8 mouse cellular contexts compared by ENCODE assay signal in the genomic region with DNA sequence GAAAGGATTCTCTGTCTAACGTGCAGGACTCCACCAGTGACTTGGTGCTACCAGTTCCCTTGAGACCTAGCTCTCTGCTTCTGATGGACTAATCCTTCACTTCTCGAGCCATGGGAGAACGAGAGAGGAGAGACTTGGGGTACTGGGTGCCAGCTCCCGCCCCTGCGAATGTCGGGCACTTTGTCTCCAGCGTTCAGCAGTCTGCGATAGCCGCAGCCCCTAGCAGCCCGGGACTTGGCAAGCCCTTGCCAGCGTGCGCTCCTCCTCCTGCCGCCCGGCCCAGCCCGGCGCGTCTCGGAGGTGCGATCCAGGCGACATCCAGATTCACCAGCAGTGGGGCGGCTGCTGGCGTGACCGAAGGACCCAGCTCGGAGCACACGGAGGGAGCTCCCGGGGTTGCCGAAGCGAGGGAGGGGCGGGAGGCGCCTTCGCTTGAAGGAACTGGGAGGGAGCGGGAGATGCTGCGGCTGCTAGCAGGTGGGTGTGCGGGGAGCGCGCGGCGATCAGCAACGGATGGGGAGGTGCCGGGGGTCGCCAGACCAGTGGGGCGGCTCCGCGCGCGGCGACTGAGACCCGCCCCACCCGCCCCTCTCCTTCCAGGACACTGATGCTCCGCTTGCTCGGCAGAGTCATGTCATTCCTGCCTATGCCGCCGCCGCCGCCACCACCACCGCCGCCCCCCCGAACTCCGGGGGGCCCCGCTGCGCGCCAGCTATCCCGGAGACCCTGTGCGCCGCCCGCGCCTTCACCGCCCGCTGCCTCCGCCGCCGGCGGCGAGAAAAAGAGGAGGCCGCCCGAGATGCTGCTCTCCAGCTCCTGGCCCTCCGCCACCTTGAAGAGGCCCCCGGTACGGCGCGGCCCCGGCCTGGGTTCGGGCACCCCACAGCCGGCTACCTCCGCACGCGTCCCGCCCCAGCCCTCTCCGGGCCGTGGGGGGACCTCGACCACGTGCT. TPM values are rescaled to one million over a fixed set of nuclear protein-coding genes. Genes with fewer than 3 reads are reported as not detected.
A peak's percentile ranks its signal among the peaks of the same experiment; 100 is the strongest.
DNase-seq lines count a peak whose midpoint lies in the region; ATAC-seq and TF ChIP-seq lines count a peak whose summit lies in the region.

No protein-coding gene starts in this region.

- peak; percentile 73 for ATAC-seq in kidney, embryonic 16.5 days (ENCODE audit: low FRiP score, low TSS enrichment)
- no peak for ATAC-seq in liver, postnatal 0 days

- TF ChIP-seq POLR2A in kidney, adult 2 months (IDR thresholded peaks at IDR 0.05; ENCODE audit: low read depth, low read length): no peak
- no peak for TF ChIP-seq POLR2A in olfactory bulb, adult 2 months (IDR thresholded peaks at IDR 0.05; ENCODE audit: insufficient read depth, low read depth, low read length)

- no peaks in the 10 kb centered on the region for H3K9me3 ChIP-seq in kidney, embryonic 16.5 days (ENCODE audit: low read length)
- peaks cover 4% of the 10 kb centered on the region; the same call in 1 of the 2 replicates for H3K9me3 ChIP-seq in liver, postnatal 0 days (ENCODE audit: low read length)

- peak; percentile 27 for DNase-seq in kidney, adult 2 months
- DNase-seq in kidney, postnatal 14 days: no peak
- peak; percentile 37 for DNase-seq in cerebellum, adult 9-10 months
- DNase-seq in frontal cortex, postnatal 10 days (ENCODE audit: low spot score in 2 of 2): peak; percentile 48 to 61
- DNase-seq in liver, postnatal 0 days: no peak
- no peak for DNase-seq in adipocyte (ENCODE audit: low spot score)

- no peak for TF ChIP-seq EP300 in liver, postnatal 0 days (IDR thresholded peaks at IDR 0.05; ENCODE audit: low read depth)

- H3K4me3 ChIP-seq in kidney, adult 2 months (ENCODE audit: insufficient read depth, low read depth, low read length): peak overlapping the region; percentile 40
- peak overlapping the region; percentile 57 for H3K4me3 ChIP-seq in kidney, embryonic 16.5 days (ENCODE audit: low read length)
- H3K4me3 ChIP-seq in liver, postnatal 0 days (ENCODE audit: low read depth, low read length): peak overlapping the region; percentile 35
- peak overlapping the region; percentile 61 for H3K4me3 ChIP-seq in olfactory bulb, adult 2 months (ENCODE audit: insufficient read depth, low read depth, low read length)

- no peaks in the 10 kb centered on the region for H3K4me1 ChIP-seq in kidney, adult 2 months (ENCODE audit: control insufficient read depth, insufficient read depth, low read length)
- H3K4me1 ChIP-seq in kidney, embryonic 16.5 days (ENCODE audit: insufficient read depth, low read length): peaks cover 21% of the 10 kb centered on the region
- H3K4me1 ChIP-seq in liver, postnatal 0 days (ENCODE audit: insufficient read depth): peaks cover 6% of the 10 kb centered on the region; the same call in 1 of the 2 replicates
- H3K4me1 ChIP-seq in olfactory bulb, adult 2 months (ENCODE audit: control insufficient read depth, insufficient read depth, low read length): peaks cover 21% of the 10 kb centered on the region

- WGBS in kidney, adult 2 months: 1% methylated on average over 85 of the region's 92 CpGs
- under 1% methylated on average over 71 of the region's 92 CpGs for WGBS in kidney, embryonic 16.5 days
- 3% methylated on average over 66 of the region's 92 CpGs for WGBS in liver, postnatal 0 days (ENCODE audit: insufficient replicate concordance)
- 1% methylated on average over 76 of the region's 92 CpGs for WGBS in olfactory bulb, adult 2 months

- peak overlapping the region; percentile 98 for H3K4me2 ChIP-seq in kidney, embryonic 16.5 days (replicated peaks; ENCODE audit: low read depth, low read length)
- peak overlapping the region; percentile 69 for H3K4me2 ChIP-seq in liver, postnatal 0 days (ENCODE audit: low read depth, low read length)

- H3K9ac ChIP-seq in kidney, embryonic 16.5 days (replicated peaks; ENCODE audit: low read length): peak overlapping the region; percentile 69
- no peak overlapping the region for H3K9ac ChIP-seq in liver, postnatal 0 days (replicated peaks)

- TF ChIP-seq CTCF in kidney, adult 2 months (conservative IDR thresholded peaks at IDR 0.05; ENCODE audit: insufficient read depth, insufficient read length, low read depth, low read length): no peak
- TF ChIP-seq CTCF in liver, postnatal 0 days (IDR thresholded peaks at IDR 0.05; ENCODE audit: low read depth): no peak
- no peak for TF ChIP-seq CTCF in olfactory bulb, adult 2 months (IDR thresholded peaks at IDR 0.05; ENCODE audit: insufficient read depth, low read depth, low read length)

- H3K36me3 ChIP-seq in kidney, adult 2 months (ENCODE audit: control insufficient read depth, insufficient read depth, low read length): no peaks in the 10 kb centered on the region
- H3K36me3 ChIP-seq in kidney, embryonic 16.5 days (ENCODE audit: insufficient read depth, low read length): no peaks in the 10 kb centered on the region
- H3K36me3 ChIP-seq in liver, postnatal 0 days (replicated peaks; ENCODE audit: insufficient read depth, low read length): no peaks in the 10 kb centered on the region

- no peak overlapping the region for H3K27ac ChIP-seq in kidney, adult 2 months (ENCODE audit: insufficient read depth, low read depth, low read length)
- no peak overlapping the region for H3K27ac ChIP-seq in kidney, embryonic 16.5 days (ENCODE audit: low read length)
- H3K27ac ChIP-seq in liver, postnatal 0 days (ENCODE audit: low read depth): no peak overlapping the region
- H3K27ac ChIP-seq in olfactory bulb, adult 2 months (ENCODE audit: insufficient read depth, low read depth, low read length): peak overlapping the region; percentile 22

- H3K27me3 ChIP-seq in kidney, adult 2 months (replicated peaks; ENCODE audit: control insufficient read depth, insufficient read depth, low read length): peaks cover 4% of the 10 kb centered on the region; the same call in 1 of the 2 replicates
- H3K27me3 ChIP-seq in kidney, embryonic 16.5 days (ENCODE audit: insufficient read depth, low read length): peaks cover 42% of the 10 kb centered on the region
- peaks cover 43% of the 10 kb centered on the region for H3K27me3 ChIP-seq in liver, postnatal 0 days (ENCODE audit: insufficient read depth, low read length)

RNA-seq across cellular contexts. Expression of gene Prr18, which starts 3.4 kb away (rescaled TPM):
- 0.05 and 0.14 TPM in 2 replicates for polyA plus RNA-seq in kidney, adult 2 months (2012; rRNA removed)
- 0.19 and 0.33 TPM in 2 replicates for polyA plus RNA-seq in kidney, embryonic 16.5 days (2015; fragmentation: Nextera tagmentation; extraction: Ambion mirVana)
- polyA plus RNA-seq in liver, postnatal 0 days (2015; fragmentation: Nextera tagmentation; extraction: Ambion mirVana): 0.05 TPM in 1 of 2 replicates, not detected in the other
- not detected in 2 replicates for polyA plus RNA-seq in olfactory bulb, adult 2 months (2012; ENCODE audit: insufficient read depth, insufficient read length, low replicate concordance, missing spikeins)

RNA-seq across cellular contexts. Expression of gene T2, which starts 15.1 kb away (rescaled TPM):
- 0.06 TPM in 1 of 2 replicates, not detected in the other for polyA plus RNA-seq in kidney, adult 2 months (2012; rRNA removed)
- polyA plus RNA-seq in kidney, embryonic 16.5 days (2015; fragmentation: Nextera tagmentation; extraction: Ambion mirVana): 0.62 and 0.63 TPM in 2 replicates
- not detected in 2 replicates for polyA plus RNA-seq in liver, postnatal 0 days (2015; fragmentation: Nextera tagmentation; extraction: Ambion mirVana)
- not detected in 2 replicates for polyA plus RNA-seq in olfactory bulb, adult 2 months (2012; ENCODE audit: insufficient read depth, insufficient read length, low replicate concordance, missing spikeins)

RNA-seq across cellular contexts. Expression of gene Sft2d1, which starts 29.8 kb away (rescaled TPM):
- 70.2 and 76.1 TPM in 2 replicates for polyA plus RNA-seq in kidney, adult 2 months (2012; rRNA removed)
- 76.4 and 93.9 TPM in 2 replicates for polyA plus RNA-seq in kidney, embryonic 16.5 days (2015; fragmentation: Nextera tagmentation; extraction: Ambion mirVana)
- polyA plus RNA-seq in liver, postnatal 0 days (2015; fragmentation: Nextera tagmentation; extraction: Ambion mirVana): 67.6 and 67.7 TPM in 2 replicates
- not detected in 2 replicates for polyA plus RNA-seq in olfactory bulb, adult 2 months (2012; ENCODE audit: insufficient read depth, insufficient read length, low replicate concordance, missing spikeins)

RNA-seq across cellular contexts. Expression of gene Mpc1, which starts 58.0 kb away (rescaled TPM):
- polyA plus RNA-seq in kidney, adult 2 months (2012; rRNA removed): 519 and 608 TPM in 2 replicates
- polyA plus RNA-seq in kidney, embryonic 16.5 days (2015; fragmentation: Nextera tagmentation; extraction: Ambion mirVana): 178 and 202 TPM in 2 replicates
- 1,393 and 1,436 TPM in 2 replicates for polyA plus RNA-seq in liver, postnatal 0 days (2015; fragmentation: Nextera tagmentation; extraction: Ambion mirVana)
- polyA plus RNA-seq in olfactory bulb, adult 2 months (2012; ENCODE audit: insufficient read depth, insufficient read length, low replicate concordance, missing spikeins): not detected in 2 replicates

Comparison
In these comparisons a context has a peak if more than half of its experiments do, and no peak if none do; other contexts are left out.
1. DNase-seq: peak in kidney, adult 2 months (single experiment), cerebellum, adult 9-10 months (single experiment) and frontal cortex, postnatal 10 days (2 of 2); none in kidney, postnatal 14 days (single experiment), liver, postnatal 0 days (single experiment) and adipocyte (single experiment).
2. Peak in every context shown above with its lines, with median percentiles within 50 percentile points of each other: H3K4me3 ChIP-seq.